Mouse (Mus musculus): ENCODE measurements at regions not wholly inside any gene's neighbourhood (a gene's known extent, or its start where the extent isn't known, plus 50 kb on each side); places are given as distances from the start of the nearest gene placed in this dataset.

- WGBS, result 69% methylated on average over 10 of the region's 10 CpGs
- H3K4me2 ChIP-seq, result no peak overlapping the region
- peaks cover 5% of the 10 kb centered on the region; the same call in 1 of the 2 replicates for H3K4me1 ChIP-seq
- no peak overlapping the region for H3K27ac ChIP-seq
- no peaks in the 10 kb centered on the region for H3K36me3 ChIP-seq
- H3K4me3 ChIP-seq, result no peak overlapping the region
- no peak overlapping the region for H3K9ac ChIP-seq
- no peak for ATAC-seq (ENCODE audit: insufficient number of reproducible peaks, insufficient read depth, low FRiP score, low TSS enrichment, low read depth)
- H3K27me3 ChIP-seq, result no peaks in the 10 kb centered on the region; the same call in 1 of the 2 replicates
- H3K9me3 ChIP-seq, result no peaks in the 10 kb centered on the region
These were observed 384.6 kb downstream of the Rps24 start for GRCm38 (mm10) chr14:24871392-24871998.

GRCm38 (mm10) chr14:24872931-24873330 lies 386.0 kb downstream of the Rps24 start:
- no peaks in the 10 kb centered on the region for H3K36me3 ChIP-seq
- no peak for ATAC-seq (ENCODE audit: insufficient number of reproducible peaks, insufficient read depth, low FRiP score, low TSS enrichment, low read depth)
- no peak overlapping the region for H3K27ac ChIP-seq
- WGBS, result 50% methylated on average over 3 of the region's 3 CpGs
- H3K4me1 ChIP-seq, result peaks cover 5% of the 10 kb centered on the region; the same call in 1 of the 2 replicates
- H3K4me2 ChIP-seq, result no peak overlapping the region
- no peak overlapping the region for H3K9ac ChIP-seq
- no peaks in the 10 kb centered on the region for H3K9me3 ChIP-seq
- H3K4me3 ChIP-seq, result no peak overlapping the region
- H3K27me3 ChIP-seq, result no peaks in the 10 kb centered on the region; the same call in 1 of the 2 replicates

DNA sequence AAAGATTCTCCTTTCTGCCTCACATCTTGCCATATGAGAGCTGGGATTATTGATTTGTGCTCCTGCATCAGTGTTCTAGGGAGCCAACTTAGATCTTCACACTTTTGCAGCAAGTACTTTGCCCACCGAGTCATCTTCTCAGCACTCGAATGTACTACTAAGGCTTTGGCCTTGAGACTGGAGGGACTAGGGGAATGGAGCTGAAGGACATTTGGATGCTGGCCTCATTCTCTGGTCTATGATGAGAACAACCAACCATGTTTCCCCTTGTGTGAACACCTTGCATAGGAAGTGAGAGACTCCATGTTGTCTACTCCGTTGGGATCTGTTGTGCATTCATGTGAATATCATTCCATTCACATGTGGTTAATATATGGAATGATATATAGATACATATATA lies 386.5 kb downstream of the Rps24 start:
- H3K9ac ChIP-seq, result no peak overlapping the region
- H3K4me1 ChIP-seq, result peaks cover 5% of the 10 kb centered on the region; the same call in 1 of the 2 replicates
- no peaks in the 10 kb centered on the region for H3K9me3 ChIP-seq
- H3K4me3 ChIP-seq, result no peak overlapping the region
- H3K27me3 ChIP-seq, result no peaks in the 10 kb centered on the region; the same call in 1 of the 2 replicates
- ATAC-seq (ENCODE audit: insufficient number of reproducible peaks, insufficient read depth, low FRiP score, low TSS enrichment, low read depth), result no peak
- no peak overlapping the region for H3K4me2 ChIP-seq
- H3K27ac ChIP-seq, result no peak overlapping the region
- H3K36me3 ChIP-seq, result no peaks in the 10 kb centered on the region
- WGBS, result 89% methylated on average over 3 of the region's 3 CpGs

GRCm38 (mm10) chr14:24874426-24875155 lies 387.7 kb downstream of the Rps24 start:
- Histone ChIP-seq H3K36me3 (no peaks in the 10 kb centered on the region), H3K4me1 (peaks cover 5% of the 10 kb centered on the region; the same call in 1 of the 2 replicates), H3K9ac (no peak overlapping the region), H3K27me3 (no peaks in the 10 kb centered on the region; the same call in 1 of the 2 replicates), H3K4me2 (no peak overlapping the region), H3K9me3 (no peaks in the 10 kb centered on the region), H3K4me3 (no peak overlapping the region), H3K27ac (no peak overlapping the region)
- ATAC-seq (ENCODE audit: insufficient number of reproducible peaks, insufficient read depth, low FRiP score, low TSS enrichment, low read depth), result no peak
- WGBS, result 60% methylated on average over 12 of the region's 12 CpGs

GRCm38 (mm10) chr14:24875156-24875545 lies 388.2 kb downstream of the Rps24 start:
- H3K27me3 ChIP-seq, result no peaks in the 10 kb centered on the region; the same call in 1 of the 2 replicates
- H3K9me3 ChIP-seq, result no peaks in the 10 kb centered on the region
- H3K9ac ChIP-seq, result no peak overlapping the region
- peaks cover 5% of the 10 kb centered on the region; the same call in 1 of the 2 replicates for H3K4me1 ChIP-seq
- H3K4me3 ChIP-seq, result no peak overlapping the region
- no peak overlapping the region for H3K27ac ChIP-seq
- 43% methylated on average over 8 of the region's 8 CpGs for WGBS
- no peak overlapping the region for H3K4me2 ChIP-seq
- no peak for ATAC-seq (ENCODE audit: insufficient number of reproducible peaks, insufficient read depth, low FRiP score, low TSS enrichment, low read depth)
- no peaks in the 10 kb centered on the region for H3K36me3 ChIP-seq

- Histone ChIP-seq H3K9me3 (no peaks in the 10 kb centered on the region), H3K9ac (no peak overlapping the region), H3K4me2 (no peak overlapping the region), H3K4me3 (no peak overlapping the region), H3K4me1 (peaks cover 5% of the 10 kb centered on the region; the same call in 1 of the 2 replicates), H3K36me3 (no peaks in the 10 kb centered on the region), H3K27ac (no peak overlapping the region), H3K27me3 (no peaks in the 10 kb centered on the region; the same call in 1 of the 2 replicates)
- no peak for ATAC-seq (ENCODE audit: insufficient number of reproducible peaks, insufficient read depth, low FRiP score, low TSS enrichment, low read depth)
- 68% methylated on average over 6 of the region's 6 CpGs for WGBS
These were observed 389.0 kb downstream of the Rps24 start for GRCm38 (mm10) chr14:24875934-24876333.

DNA sequence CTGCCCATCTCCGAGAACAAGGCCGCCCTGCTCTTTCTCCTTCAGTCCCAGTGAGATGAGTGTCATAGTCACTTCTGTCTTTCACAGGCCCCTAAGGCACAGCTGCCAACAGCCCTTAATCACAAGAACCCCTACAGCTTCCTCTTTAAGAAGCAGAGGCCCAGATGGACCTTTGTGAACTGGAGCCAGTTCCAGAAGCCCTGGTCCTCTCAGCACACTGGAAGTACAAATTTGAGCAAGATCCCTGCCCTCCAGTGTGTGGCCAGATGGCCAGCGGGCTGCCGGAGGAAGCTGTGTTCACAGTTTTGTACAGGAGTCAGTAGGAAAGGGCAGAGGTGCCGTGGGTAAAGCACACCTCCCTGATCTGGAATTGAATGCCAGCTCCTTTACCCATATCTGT lies 389.6 kb downstream of the Rps24 start:
- no peaks in the 10 kb centered on the region for H3K9me3 ChIP-seq
- H3K36me3 ChIP-seq, result no peaks in the 10 kb centered on the region
- no peak overlapping the region for H3K9ac ChIP-seq
- no peaks in the 10 kb centered on the region; the same call in 1 of the 2 replicates for H3K27me3 ChIP-seq
- no peak for ATAC-seq (ENCODE audit: insufficient number of reproducible peaks, insufficient read depth, low FRiP score, low TSS enrichment, low read depth)
- H3K4me1 ChIP-seq, result no peaks in the 10 kb centered on the region
- WGBS, result 82% methylated on average over 5 of the region's 5 CpGs
- H3K4me3 ChIP-seq, result no peak overlapping the region
- H3K4me2 ChIP-seq, result no peak overlapping the region
- H3K27ac ChIP-seq, result no peak overlapping the region

DNA sequence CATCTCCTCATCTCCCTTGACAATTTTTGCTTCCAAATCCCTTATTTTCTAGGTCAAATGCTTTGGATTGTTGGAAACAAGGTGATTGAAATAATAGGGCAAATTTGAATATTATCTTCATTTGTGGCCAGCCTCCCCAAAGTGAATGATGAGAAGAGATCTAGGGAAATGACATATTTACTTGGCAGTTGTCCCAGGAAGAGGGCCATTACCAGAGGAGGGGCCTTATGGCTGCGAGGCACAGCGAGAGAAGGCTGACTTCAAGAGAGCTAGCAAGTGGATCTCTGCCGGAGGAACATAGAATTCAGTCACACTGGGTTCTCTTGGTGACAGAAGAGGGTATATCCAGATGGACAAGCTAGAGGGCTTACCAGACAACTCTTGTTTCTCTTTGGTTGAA lies 390.9 kb downstream of the Rps24 start:
- no peaks in the 10 kb centered on the region for H3K9me3 ChIP-seq
- 71% methylated on average over 3 of the region's 3 CpGs for WGBS
- no peaks in the 10 kb centered on the region for H3K4me1 ChIP-seq
- H3K27ac ChIP-seq, result no peak overlapping the region
- H3K36me3 ChIP-seq, result no peaks in the 10 kb centered on the region
- no peak overlapping the region for H3K4me3 ChIP-seq
- H3K27me3 ChIP-seq, result no peaks in the 10 kb centered on the region; the same call in 1 of the 2 replicates
- no peak for ATAC-seq (ENCODE audit: insufficient number of reproducible peaks, insufficient read depth, low FRiP score, low TSS enrichment, low read depth)
- H3K9ac ChIP-seq, result no peak overlapping the region
- no peak overlapping the region for H3K4me2 ChIP-seq

- peaks cover 22% of the 10 kb centered on the region for H3K4me1 ChIP-seq
- peaks cover 3% of the 10 kb centered on the region; the same call in 1 of the 2 replicates for H3K9me3 ChIP-seq
- peak overlapping the region; percentile 75 for H3K27ac ChIP-seq
- H3K36me3 ChIP-seq, result no peaks in the 10 kb centered on the region
- no peak overlapping the region for H3K9ac ChIP-seq
- no peak overlapping the region for H3K4me2 ChIP-seq
- no peak overlapping the region for H3K4me3 ChIP-seq
- ATAC-seq (ENCODE audit: insufficient number of reproducible peaks, insufficient read depth, low FRiP score, low TSS enrichment, low read depth), result no peak
- WGBS, result 45% methylated on average over 1 of the region's 1 CpGs
- no peaks in the 10 kb centered on the region for H3K27me3 ChIP-seq
These were observed 399.2 kb downstream of the Rps24 start for GRCm38 (mm10) chr14:24886164-24886563.

- no peak overlapping the region for H3K4me3 ChIP-seq
- 63% methylated on average over 8 of the region's 8 CpGs for WGBS
These were observed 400.0 kb downstream of the Rps24 start for GRCm38 (mm10) chr14:24886896-24887421.

GRCm38 (mm10) chr14:24890856-24891255 lies 403.9 kb downstream of the Rps24 start:
- H3K4me2 ChIP-seq, result no peak overlapping the region
- H3K9ac ChIP-seq, result no peak overlapping the region
- H3K4me1 ChIP-seq, result peaks cover 19% of the 10 kb centered on the region
- H3K27ac ChIP-seq, result no peak overlapping the region
- no peaks in the 10 kb centered on the region for H3K27me3 ChIP-seq
- ATAC-seq (ENCODE audit: insufficient number of reproducible peaks, insufficient read depth, low FRiP score, low TSS enrichment, low read depth), result no peak
- no peaks in the 10 kb centered on the region for H3K36me3 ChIP-seq
- 79% methylated on average over 2 of the region's 2 CpGs for WGBS
- H3K4me3 ChIP-seq, result no peak overlapping the region
- no peaks in the 10 kb centered on the region for H3K9me3 ChIP-seq

More at GRCm38 (mm10) chr14:24886896-24887421, 400.0 kb downstream of the Rps24 start:
- Histone ChIP-seq H3K36me3 (no peaks in the 10 kb centered on the region), H3K9me3 (peaks cover 3% of the 10 kb centered on the region; the same call in 1 of the 2 replicates), H3K4me1 (peaks cover 22% of the 10 kb centered on the region), H3K27ac (peak overlapping the region; percentile 75), H3K4me2 (no peak overlapping the region), H3K9ac (no peak overlapping the region), H3K27me3 (no peaks in the 10 kb centered on the region)
- no peak for ATAC-seq (ENCODE audit: insufficient number of reproducible peaks, insufficient read depth, low FRiP score, low TSS enrichment, low read depth)

Measured in embryonic facial prominence, embryonic 13.5 days (tissue).